Mouse (Mus musculus) erythroblast, embryonic 14.5 days (primary cell): Measurements from ENCODE around the gene Poll.

Experiments used
- GATA1 ChIP-seq: IDR thresholded peaks from 2 replicates; pipeline ENCODE4 v1.6.1; 2012; ENCODE audit warnings: low read length, inconsistent platforms, mixed read lengths
- TAL1 ChIP-seq: IDR thresholded peaks from 3 replicates; pipeline ENCODE4 v1.6.1; 2012; ENCODE audit warnings: low read length, inconsistent platforms, mixed read lengths

DNA sequence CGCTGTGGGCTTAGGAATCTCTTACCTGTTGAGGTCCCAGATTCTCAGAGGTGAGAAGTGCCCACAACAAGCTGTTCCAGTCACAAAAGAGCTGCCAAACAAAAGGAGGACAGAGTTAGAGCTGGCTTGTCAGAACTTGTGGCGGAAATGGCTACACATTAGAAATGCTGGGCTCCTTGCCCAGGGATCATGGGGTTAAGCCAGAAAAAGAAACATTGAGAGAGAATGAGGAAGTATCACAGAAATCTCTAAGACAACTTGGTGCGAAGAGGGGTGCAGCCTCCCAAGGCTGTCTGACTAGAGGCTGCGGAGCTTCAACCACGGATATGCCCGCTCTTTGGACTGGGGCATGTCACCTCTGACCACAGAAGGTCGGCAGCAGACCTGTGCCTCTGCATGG lies 31.4 kb upstream of the Poll start:
- TF ChIP-seq GATA1 (no peak), TAL1 (no peak)
